In the genomic region with DNA sequence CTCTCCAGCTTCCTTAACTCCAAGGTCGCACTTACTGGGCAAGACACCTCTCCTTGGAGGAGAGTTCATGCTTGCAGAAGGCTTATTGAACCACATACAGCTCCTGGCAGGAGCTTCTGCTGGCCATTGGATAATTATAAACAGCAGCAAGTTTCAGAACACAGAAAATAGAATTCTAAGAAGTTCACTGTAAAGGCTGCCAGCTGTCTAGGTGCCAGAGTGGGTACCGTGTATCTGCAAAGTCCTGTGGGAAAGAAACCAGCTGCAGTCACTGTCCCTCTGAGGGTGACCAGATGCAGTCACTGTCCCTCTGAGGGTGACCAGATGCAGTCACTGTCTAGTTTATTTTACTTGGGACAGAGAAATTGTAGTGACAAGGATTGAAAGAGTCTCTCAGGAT, we compare ENCODE assay signal across 18 mouse cellular contexts.
DNase-seq lines count a peak whose midpoint lies in the region; ATAC-seq and TF ChIP-seq lines count a peak whose summit lies in the region.
"Had no signal": no experiment of that assay in that cellular context is flagged by ENCODE, and none has a peak within 500 bp of the region (broad histone marks: within the 10 kb centered on the region; RNA-seq: fewer than 3 reads in every experiment).

No protein-coding gene starts in this region.

- 69% methylated on average over 2 of the region's 2 CpGs for WGBS in kidney, embryonic 16.5 days

- no peaks in the 10 kb centered on the region for H3K4me1 ChIP-seq in kidney, embryonic 16.5 days (ENCODE audit: insufficient read depth, low read length)
- H3K4me1 ChIP-seq: forebrain, embryonic 12.5 days; limb, embryonic 12.5 days; liver, embryonic 13.5 days; lung, embryonic 15.5 days; midbrain, embryonic 12.5 days; neural tube, embryonic 15.5 days had no signal

- H3K4me3 ChIP-seq in kidney, embryonic 16.5 days (ENCODE audit: low read length), result no peak overlapping the region
- no peak overlapping the region for H3K4me3 ChIP-seq in left cerebral cortex, adult 2 months
- H3K4me3 ChIP-seq: forebrain, embryonic 12.5 days; hindbrain, embryonic 13.5 days; limb, embryonic 12.5 days; liver, embryonic 13.5 days; lung, embryonic 15.5 days; midbrain, embryonic 12.5 days; myocyte; neural tube, embryonic 15.5 days had no signal

- H3K9ac ChIP-seq in kidney, embryonic 16.5 days (replicated peaks; ENCODE audit: low read length), result no peak overlapping the region
- H3K9ac ChIP-seq: forebrain, embryonic 12.5 days; hindbrain, embryonic 13.5 days; limb, embryonic 12.5 days; liver, embryonic 13.5 days; lung, embryonic 15.5 days; midbrain, embryonic 12.5 days; neural tube, embryonic 15.5 days had no signal

- no peaks in the 10 kb centered on the region for H3K36me3 ChIP-seq in kidney, embryonic 16.5 days (ENCODE audit: insufficient read depth, low read length)
- H3K36me3 ChIP-seq: forebrain, embryonic 12.5 days; hindbrain, embryonic 13.5 days; limb, embryonic 12.5 days; liver, embryonic 13.5 days; lung, embryonic 15.5 days; midbrain, embryonic 12.5 days; neural tube, embryonic 15.5 days had no signal

- no peak overlapping the region for H3K4me2 ChIP-seq in kidney, embryonic 16.5 days (replicated peaks; ENCODE audit: low read depth, low read length)
- H3K4me2 ChIP-seq: forebrain, embryonic 12.5 days; hindbrain, embryonic 13.5 days; limb, embryonic 12.5 days; liver, embryonic 13.5 days; lung, embryonic 15.5 days; midbrain, embryonic 12.5 days; neural tube, embryonic 15.5 days had no signal

- no peak for TF ChIP-seq CTCF in left cerebral cortex, adult 2 months (IDR thresholded peaks at IDR 0.05)

- ATAC-seq in cerebellum, adult (ENCODE audit: insufficient number of reproducible peaks, low FRiP score, low TSS enrichment), result no peak
- no peak for ATAC-seq in kidney, embryonic 16.5 days (ENCODE audit: low FRiP score, low TSS enrichment)

- H3K9me3 ChIP-seq in kidney, embryonic 16.5 days (ENCODE audit: low read length), result no peaks in the 10 kb centered on the region
- H3K9me3 ChIP-seq: forebrain, embryonic 12.5 days; hindbrain, embryonic 13.5 days; limb, embryonic 12.5 days; liver, embryonic 13.5 days; lung, embryonic 15.5 days; midbrain, embryonic 12.5 days; neural tube, embryonic 15.5 days had no signal

- H3K27me3 ChIP-seq in kidney, embryonic 16.5 days (ENCODE audit: insufficient read depth, low read length), result no peaks in the 10 kb centered on the region
- H3K27me3 ChIP-seq: CH12.LX; forebrain, embryonic 12.5 days; hindbrain, embryonic 13.5 days; limb, embryonic 12.5 days; liver, embryonic 13.5 days; lung, embryonic 15.5 days; midbrain, embryonic 12.5 days; neural tube, embryonic 15.5 days had no signal

- intact Hi-C loops in left cerebral cortex, postnatal 4 days (cut with DNase I), result no loop called here
- intact Hi-C loops in left cerebral cortex, adult 2 months (cut with DNase I), result no loop called here

- peak; percentile 4 for DNase-seq in cerebellum, adult 9-10 months
- DNase-seq in kidney, adult 18-20 months, result peak; percentile 54
- DNase-seq in left cerebral cortex, postnatal 4 days, result peak; percentile 33
- no peak for DNase-seq in left cerebral cortex, adult 2 months (ENCODE audit: extremely low spot score in 1 of 2, low spot score in 2 of 2)
- peak; percentile 3 to 8 for DNase-seq in layer of hippocampus, postnatal 36 days
- no peak for DNase-seq in spleen, postnatal 36 days (ENCODE audit: low spot score in 2 of 2)
- DNase-seq: gastrocnemius, postnatal 10 days; liver, embryonic 13.5 days had no signal

- no peak overlapping the region for H3K27ac ChIP-seq in kidney, embryonic 16.5 days (ENCODE audit: low read length)
- no peak overlapping the region; the same call in 1 of the 2 replicates for H3K27ac ChIP-seq in left cerebral cortex, adult 2 months
- H3K27ac ChIP-seq: forebrain, embryonic 12.5 days; hindbrain, embryonic 13.5 days; limb, embryonic 12.5 days; liver, embryonic 13.5 days; lung, embryonic 15.5 days; midbrain, embryonic 12.5 days; neural tube, embryonic 15.5 days had no signal

Comparison
In these comparisons a context has a peak if more than half of its experiments do, and no peak if none do; other contexts are left out.
1. DNase-seq: peak in cerebellum, adult 9-10 months (single experiment), kidney, adult 18-20 months (single experiment), left cerebral cortex, postnatal 4 days (single experiment) and layer of hippocampus, postnatal 36 days (2 of 2); none in left cerebral cortex, adult 2 months (0 of 2) and spleen, postnatal 36 days (0 of 2).